Mouse (Mus musculus) embryonic facial prominence, embryonic 13.5 days (tissue): Measurements from ENCODE around the gene Gosr2. TPM values are rescaled to one million over a fixed set of nuclear protein-coding genes. Genes with fewer than 3 reads are reported as not detected.

Experiments used
- ATAC-seq: fragments of 200-750 bp; cut with Nextera tagmentation; 2 replicates; pipeline ENCODE4 v1.8.0; 2017; ENCODE audit warnings: low read depth; ENCODE audit not compliant: insufficient number of reproducible peaks, insufficient read depth, low FRiP score, low TSS enrichment
- H3K27ac ChIP-seq: fragments of 300-500 bp; sonication (generic); 2 replicates; pipeline ENCODE4 v1.5.1; 2015; ENCODE audit warnings: moderate library complexity, mild to moderate bottlenecking, inconsistent platforms
- H3K27me3 ChIP-seq: fragments of 300-500 bp; sonication (generic); 2 replicates; pipeline ENCODE4 v1.6.1; 2015; ENCODE audit warnings: mild to moderate bottlenecking, inconsistent platforms
- H3K36me3 ChIP-seq: fragments of 300-500 bp; sonication (generic); 2 replicates; pipeline ENCODE4 v1.6.1; 2015; ENCODE audit warnings: mild to moderate bottlenecking, inconsistent platforms
- H3K4me1 ChIP-seq: fragments of 300-500 bp; sonication (generic); 2 replicates; pipeline ENCODE4 v1.6.1; 2015; ENCODE audit warnings: inconsistent platforms
- H3K4me2 ChIP-seq: fragments of 300-500 bp; sonication (generic); 2 replicates; pipeline ENCODE4 v1.6.1; 2015; ENCODE audit warnings: moderate library complexity, mild to moderate bottlenecking, inconsistent platforms
- H3K4me3 ChIP-seq: fragments of 300-500 bp; sonication (generic); 2 replicates; pipeline ENCODE4 v1.5.1; 2015; ENCODE audit warnings: mild to moderate bottlenecking, inconsistent platforms
- H3K9ac ChIP-seq: fragments of 300-500 bp; sonication (generic); 2 replicates; pipeline ENCODE4 v1.6.1; 2015; ENCODE audit warnings: mild to moderate bottlenecking, inconsistent platforms
- H3K9me3 ChIP-seq: fragments of 300-500 bp; sonication (generic); 2 replicates; pipeline ENCODE4 v1.6.1; 2016; ENCODE audit warnings: inconsistent platforms
- WGBS: fragments of 180-500 bp; shearing (Covaris S2); methylation state at CpG from one replicate; pipeline ENCODE4 v1.1.7; 2015; ENCODE audit warnings: mixed read lengths; 5-methylcytosine and 5-hydroxymethylcytosine counted together
- polyA plus RNA-seq: library from polyadenylated mRNA; unstranded; fragments of >200 nt; fragmentation: Nextera tagmentation; extraction: Ambion mirVana; gene quantifications from 2 replicates; pipeline ENCODE4 v1.2.1, GENCODE M21; 2015

The Gosr2 gene
- polyA plus RNA-seq, 1 experiment from 2014 or later = 94.9 TPM

GRCm38 (mm10) chr11:103721468-103722039 is 23.9 kb upstream of the Gosr2 start:
- H3K27ac ChIP-seq = no peak overlapping the region
- H3K9ac ChIP-seq = no peak overlapping the region
- 11% methylated on average over 15 of the region's 15 CpGs for WGBS
- no peaks in the 10 kb centered on the region for H3K36me3 ChIP-seq
- H3K4me1 ChIP-seq = peaks cover 22% of the 10 kb centered on the region
- H3K9me3 ChIP-seq = 0 out of 2 replicates have a peak, but pooled peaks cover 3% of the 10 kb centered on the region
- H3K4me3 ChIP-seq = peak overlapping the region; percentile 20
- H3K4me2 ChIP-seq = peak overlapping the region; percentile 56
- H3K27me3 ChIP-seq = 0 out of 2 replicates have a peak, but pooled peaks cover 4% of the 10 kb centered on the region
- peak; percentile 48; the same call in 1 of the 2 replicates for ATAC-seq

GRCm38 (mm10) chr11:103719436-103719835 is 21.7 kb upstream of the Gosr2 start:
- Histone ChIP-seq H3K27ac (no peak overlapping the region), H3K4me1 (peaks cover 23% of the 10 kb centered on the region), H3K4me2 (no peak overlapping the region), H3K4me3 (no peak overlapping the region), H3K9me3 (no peaks in the 10 kb centered on the region), H3K36me3 (no peaks in the 10 kb centered on the region), H3K9ac (no peak overlapping the region), H3K27me3 (0 out of 2 replicates have a peak, but pooled peaks cover 4% of the 10 kb centered on the region)
- ATAC-seq = no peak
- WGBS = 63% methylated on average over 5 of the region's 5 CpGs

- Histone ChIP-seq H3K4me3 (no peak overlapping the region), H3K27ac (no peak overlapping the region), H3K36me3 (no peaks in the 10 kb centered on the region), H3K9me3 (no peaks in the 10 kb centered on the region), H3K27me3 (peaks cover 6% of the 10 kb centered on the region), H3K4me1 (peaks cover 16% of the 10 kb centered on the region), H3K4me2 (no peak overlapping the region), H3K9ac (peak overlapping the region; percentile 22; the same call in 1 of the 2 replicates)
- ATAC-seq = no peak
- WGBS = 31% methylated on average over 9 of the region's 9 CpGs
These were observed 19.3 kb upstream of the Gosr2 start for GRCm38 (mm10) chr11:103716971-103717370.

- no peaks in the 10 kb centered on the region for H3K9me3 ChIP-seq
- peaks cover 6% of the 10 kb centered on the region; the same call in 1 of the 2 replicates for H3K4me1 ChIP-seq
- no peak for ATAC-seq
- no peak overlapping the region for H3K4me2 ChIP-seq
- no peak overlapping the region for H3K4me3 ChIP-seq
- no peak overlapping the region for H3K9ac ChIP-seq
- peaks cover 11% of the 10 kb centered on the region for H3K27me3 ChIP-seq
- H3K27ac ChIP-seq = no peak overlapping the region
- WGBS = 81% methylated on average over 2 of the region's 2 CpGs
- H3K36me3 ChIP-seq = no peaks in the 10 kb centered on the region
These were observed 16.4 kb upstream of the Gosr2 start for GRCm38 (mm10) chr11:103714074-103714473.

GRCm38 (mm10) chr11:103711851-103712587 is 14.3 kb upstream of the Gosr2 start:
- 40% methylated on average over 28 of the region's 28 CpGs for WGBS
- H3K9me3 ChIP-seq = no peaks in the 10 kb centered on the region
- H3K4me1 ChIP-seq = peaks cover 6% of the 10 kb centered on the region; the same call in 1 of the 2 replicates
- no peak overlapping the region for H3K27ac ChIP-seq
- H3K4me3 ChIP-seq = no peak overlapping the region
- H3K9ac ChIP-seq = no peak overlapping the region
- H3K36me3 ChIP-seq = no peaks in the 10 kb centered on the region
- no peak for ATAC-seq
- H3K4me2 ChIP-seq = no peak overlapping the region
- H3K27me3 ChIP-seq = peaks cover 8% of the 10 kb centered on the region

GRCm38 (mm10) chr11:103709982-103710381 is 12.3 kb upstream of the Gosr2 start:
- H3K36me3 ChIP-seq = no peaks in the 10 kb centered on the region
- H3K9me3 ChIP-seq = no peaks in the 10 kb centered on the region
- no peak overlapping the region for H3K4me2 ChIP-seq
- ATAC-seq = no peak
- H3K27me3 ChIP-seq = peaks cover 8% of the 10 kb centered on the region
- H3K9ac ChIP-seq = no peak overlapping the region
- no peak overlapping the region for H3K4me3 ChIP-seq
- WGBS = 59% methylated on average over 1 of the region's 1 CpGs
- no peak overlapping the region for H3K27ac ChIP-seq
- H3K4me1 ChIP-seq = no peaks in the 10 kb centered on the region

GRCm38 (mm10) chr11:103707005-103707404 is 9.3 kb upstream of the Gosr2 start:
- no peak for ATAC-seq

GRCm38 (mm10) chr11:103698226-103698625 is 528 bp upstream of the Gosr2 start:
- no peak for ATAC-seq
- no peaks in the 10 kb centered on the region for H3K36me3 ChIP-seq
- 78% methylated on average over 2 of the region's 2 CpGs for WGBS
- 0 out of 2 replicates have a peak, but pooled peaks cover 6% of the 10 kb centered on the region for H3K4me1 ChIP-seq
- no peaks in the 10 kb centered on the region for H3K27me3 ChIP-seq
- peak overlapping the region; percentile 62 for H3K4me2 ChIP-seq
- no peaks in the 10 kb centered on the region for H3K9me3 ChIP-seq
- H3K4me3 ChIP-seq = peak overlapping the region; percentile 96
- peak overlapping the region; percentile 92 for H3K9ac ChIP-seq
- H3K27ac ChIP-seq = peak overlapping the region; percentile 97

More at GRCm38 (mm10) chr11:103707005-103707404, 9.3 kb upstream of the Gosr2 start:
- no peak overlapping the region for H3K27ac ChIP-seq
- H3K4me1 ChIP-seq = no peaks in the 10 kb centered on the region
- no peak overlapping the region for H3K9ac ChIP-seq
- 55% methylated on average over 8 of the region's 8 CpGs for WGBS
- no peak overlapping the region for H3K4me3 ChIP-seq
- H3K9me3 ChIP-seq = no peaks in the 10 kb centered on the region
- H3K4me2 ChIP-seq = no peak overlapping the region
- no peaks in the 10 kb centered on the region for H3K36me3 ChIP-seq
- H3K27me3 ChIP-seq = peaks cover 5% of the 10 kb centered on the region

GRCm38 (mm10) chr11:103696851-103697564 is 690 bp downstream of the Gosr2 start:
- Histone ChIP-seq H3K36me3 (no peaks in the 10 kb centered on the region), H3K9ac (peak overlapping the region; percentile 92), H3K4me2 (peak overlapping the region; percentile 62), H3K4me1 (0 out of 2 replicates have a peak, but pooled peaks cover 6% of the 10 kb centered on the region), H3K27me3 (no peaks in the 10 kb centered on the region), H3K9me3 (no peaks in the 10 kb centered on the region), H3K4me3 (peak overlapping the region; percentile 96), H3K27ac (peak overlapping the region; percentile 97)
- no peak; the same call in 1 of the 2 replicates for ATAC-seq
- WGBS = 1% methylated on average over 18 of the region's 18 CpGs

GRCm38 (mm10) chr11:103693241-103693640 is 4.5 kb downstream of the Gosr2 start:
- no peak for ATAC-seq
- no peak overlapping the region for H3K27ac ChIP-seq
- 96% methylated on average over 1 of the region's 1 CpGs for WGBS

GRCm38 (mm10) chr11:103691036-103691435 is 6.7 kb downstream of the Gosr2 start:
- H3K27ac ChIP-seq = no peak overlapping the region

More at GRCm38 (mm10) chr11:103693241-103693640, 4.5 kb downstream of the Gosr2 start:
- H3K9me3 ChIP-seq = no peaks in the 10 kb centered on the region
- no peak overlapping the region for H3K4me2 ChIP-seq
- H3K36me3 ChIP-seq = peaks cover 6% of the 10 kb centered on the region; the same call in 1 of the 2 replicates
- no peaks in the 10 kb centered on the region for H3K27me3 ChIP-seq
- no peak overlapping the region for H3K9ac ChIP-seq
- no peak overlapping the region for H3K4me3 ChIP-seq
- peaks cover 7% of the 10 kb centered on the region; the same call in 1 of the 2 replicates for H3K4me1 ChIP-seq

More at GRCm38 (mm10) chr11:103691036-103691435, 6.7 kb downstream of the Gosr2 start:
- Histone ChIP-seq H3K4me1 (peaks cover 11% of the 10 kb centered on the region; the same call in 1 of the 2 replicates), H3K27me3 (no peaks in the 10 kb centered on the region), H3K9me3 (no peaks in the 10 kb centered on the region), H3K36me3 (peaks cover 27% of the 10 kb centered on the region), H3K4me2 (no peak overlapping the region), H3K9ac (no peak overlapping the region), H3K4me3 (no peak overlapping the region)
- 95% methylated on average over 1 of the region's 1 CpGs for whole genome bisulfite sequencing
- no peak for ATAC-seq
